Mouse (Mus musculus) embryonic facial prominence, embryonic 12.5 days (tissue): Measurements from ENCODE around the gene Bzw1. TPM values are rescaled to one million over a fixed set of nuclear protein-coding genes. Genes with fewer than 3 reads are reported as not detected.

Source experiments
- ATAC-seq: fragments of 200-750 bp; cut with Nextera tagmentation; 2 replicates; pipeline ENCODE4 v1.8.0; 2017; ENCODE audit not compliant: insufficient number of reproducible peaks, insufficient read depth, low FRiP score, low TSS enrichment
- H3K27ac ChIP-seq: fragments of 300-500 bp; sonication (generic); 2 replicates; pipeline ENCODE4 v1.5.1; 2016; ENCODE audit warnings: mild to moderate bottlenecking
- H3K27me3 ChIP-seq: fragments of 300-500 bp; sonication (generic); 2 replicates; pipeline ENCODE4 v1.6.1; 2016; ENCODE audit warnings: mild to moderate bottlenecking, moderate library complexity
- H3K36me3 ChIP-seq: fragments of 300-500 bp; sonication (generic); 2 replicates; pipeline ENCODE4 v1.6.1; 2016; ENCODE audit warnings: mild to moderate bottlenecking
- H3K4me1 ChIP-seq: fragments of 300-500 bp; sonication (generic); 2 replicates; pipeline ENCODE4 v1.6.1; 2016
- H3K4me2 ChIP-seq: fragments of 300-500 bp; sonication (generic); replicated peaks from 2 replicates; pipeline ENCODE4 v1.6.1; 2016; ENCODE audit warnings: mild to moderate bottlenecking, moderate library complexity
- H3K4me3 ChIP-seq: fragments of 300-500 bp; sonication (generic); 2 replicates; pipeline ENCODE4 v1.5.1; 2016; ENCODE audit warnings: mild to moderate bottlenecking
- H3K9ac ChIP-seq: fragments of 300-500 bp; sonication (generic); 2 replicates; pipeline ENCODE4 v1.6.1; 2016; ENCODE audit warnings: mild to moderate bottlenecking, moderate library complexity
- H3K9me3 ChIP-seq: fragments of 300-500 bp; sonication (generic); 2 replicates; pipeline ENCODE4 v1.6.1; 2016; ENCODE audit warnings: mild to moderate bottlenecking, moderate library complexity
- WGBS: fragments of 180-500 bp; shearing (Covaris S2); methylation state at CpG from one replicate; pipeline ENCODE4 v1.1.7; 2016; 5-methylcytosine and 5-hydroxymethylcytosine counted together
- polyA plus RNA-seq: library from polyadenylated mRNA; unstranded; fragments of >200 nt; fragmentation: Nextera tagmentation; extraction: Ambion mirVana; gene quantifications from 2 replicates; pipeline ENCODE4 v1.2.1, GENCODE M21; 2016

The Bzw1 gene
- 374 and 417 TPM in 2 replicates for polyA plus RNA-seq

DNA sequence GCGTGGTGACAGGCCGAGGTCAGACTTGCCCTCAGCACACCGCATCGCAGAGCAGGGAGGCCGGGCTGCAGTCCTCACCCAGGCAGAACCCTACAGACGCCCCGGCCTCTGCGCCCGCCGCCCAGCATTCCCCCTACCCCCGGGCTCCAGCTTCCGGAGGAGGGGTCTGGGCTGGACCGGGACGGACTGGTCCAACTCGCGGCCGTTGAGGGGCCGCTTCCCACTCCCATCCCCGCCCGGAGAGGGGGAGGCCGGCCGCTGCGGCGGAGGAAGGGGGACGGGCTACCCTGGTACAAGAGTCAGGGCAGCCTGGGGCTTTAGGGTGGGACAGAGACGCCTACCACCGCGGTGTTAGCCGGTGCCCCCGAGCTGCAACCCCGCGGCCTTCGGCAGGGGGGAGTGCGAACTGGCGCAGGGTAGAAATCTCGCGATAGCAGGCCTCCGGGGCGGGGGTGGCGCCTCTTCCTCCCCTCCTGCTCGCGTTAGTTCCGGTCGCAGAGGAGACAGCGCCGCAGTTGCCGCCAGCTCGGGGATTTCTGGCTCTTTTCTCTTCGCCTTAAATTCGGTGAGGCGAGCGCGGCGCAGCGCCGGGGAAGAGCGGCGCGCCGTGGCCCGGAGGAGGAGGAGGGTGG, at the start of gene Bzw1:
Bzw1 (plus strand) TSS at position 247 of the 632 bp plus-strand sequence.
- peaks cover 11% of the 10 kb centered on the region for H3K4me1 ChIP-seq
- H3K4me3 ChIP-seq: peak within 1 kb of the TSS; percentile 98
- H3K4me2 ChIP-seq: peak within 1 kb of the TSS; percentile 79
- peaks cover 26% of the 10 kb centered on the region for H3K36me3 ChIP-seq
- no peaks in the 10 kb centered on the region for H3K27me3 ChIP-seq
- no peaks in the 10 kb centered on the region for H3K9me3 ChIP-seq
- under 1% methylated on average over 54 of the region's 61 CpGs for WGBS
- H3K9ac ChIP-seq: peak within 1 kb of the TSS; percentile 99
- peak within 1 kb of the TSS; percentile 98 for H3K27ac ChIP-seq
- peak; percentile 96 for ATAC-seq

DNA sequence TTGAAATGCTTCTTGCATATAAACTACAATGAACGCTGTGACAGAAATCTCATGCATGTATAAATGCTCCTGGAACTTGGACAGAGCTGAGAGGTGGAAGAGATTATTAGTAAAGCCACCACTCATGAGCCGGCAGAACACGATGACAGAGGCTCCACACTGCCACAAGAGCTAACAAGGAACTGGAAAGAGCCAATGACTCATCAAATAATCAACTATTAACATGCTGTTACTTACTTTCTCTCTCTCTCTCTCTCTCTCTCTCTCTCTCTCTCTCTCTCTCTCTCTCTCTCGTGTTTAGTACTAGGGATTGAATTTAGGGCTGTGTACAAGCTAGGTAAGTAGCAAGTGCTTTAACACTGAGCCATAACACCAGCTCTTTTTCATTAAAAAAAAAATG, 48.8 kb upstream of the Bzw1 start:
- no peaks in the 10 kb centered on the region for H3K9me3 ChIP-seq
- H3K36me3 ChIP-seq: no peaks in the 10 kb centered on the region
- H3K4me2 ChIP-seq: no peak overlapping the region
- no peak overlapping the region for H3K4me3 ChIP-seq
- H3K4me1 ChIP-seq: no peaks in the 10 kb centered on the region
- H3K27me3 ChIP-seq: no peaks in the 10 kb centered on the region
- no peak overlapping the region for H3K27ac ChIP-seq
- 78% methylated on average over 4 of the region's 4 CpGs for WGBS
- H3K9ac ChIP-seq: no peak overlapping the region
- no peak for ATAC-seq

DNA sequence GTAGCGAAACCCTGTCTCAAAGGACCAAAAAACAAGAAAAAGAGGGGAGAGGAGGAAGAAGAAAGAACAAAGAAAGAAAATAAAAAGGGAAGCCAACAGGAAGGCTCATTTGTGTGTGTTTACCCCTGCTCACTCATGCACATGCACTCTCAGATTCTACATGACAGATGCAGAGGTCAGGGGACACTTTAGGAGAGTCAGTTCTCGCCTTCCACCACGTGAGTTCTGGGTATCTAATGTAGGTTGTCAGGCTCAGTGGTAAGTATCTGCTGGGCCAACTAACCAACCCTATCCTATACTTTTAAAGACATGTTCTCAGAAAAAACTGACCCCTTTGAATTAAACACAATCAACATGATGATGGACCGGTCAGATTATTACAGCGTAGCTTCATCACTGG, 48.1 kb upstream of the Bzw1 start:
- WGBS: 79% methylated on average over 5 of the region's 5 CpGs
- no peak overlapping the region for H3K4me2 ChIP-seq
- H3K27me3 ChIP-seq: no peaks in the 10 kb centered on the region
- H3K9me3 ChIP-seq: no peaks in the 10 kb centered on the region
- H3K4me3 ChIP-seq: no peak overlapping the region
- no peaks in the 10 kb centered on the region for H3K4me1 ChIP-seq
- H3K27ac ChIP-seq: no peak overlapping the region
- no peak for ATAC-seq
- H3K36me3 ChIP-seq: no peaks in the 10 kb centered on the region
- H3K9ac ChIP-seq: no peak overlapping the region

DNA sequence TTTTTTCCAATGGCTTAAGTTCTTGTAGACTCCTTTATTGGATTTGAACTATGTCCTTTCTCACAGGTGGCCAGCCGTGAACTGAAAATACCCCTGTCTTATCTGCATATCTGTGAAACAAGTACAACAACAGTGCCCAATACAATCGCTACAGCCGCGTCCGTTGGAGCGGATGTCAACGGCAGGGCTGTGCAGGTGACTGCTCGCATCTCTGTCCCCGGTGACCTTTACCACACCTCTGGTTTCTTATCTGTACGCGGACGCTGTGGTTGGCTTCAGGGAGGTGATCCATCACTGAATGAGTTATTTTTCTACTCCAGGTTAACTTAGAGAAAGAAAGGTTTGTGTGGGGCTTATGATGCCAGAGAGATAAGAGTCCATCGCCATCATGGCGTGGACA, 46.5 kb upstream of the Bzw1 start:
- Histone ChIP-seq H3K4me1 (no peaks in the 10 kb centered on the region), H3K36me3 (no peaks in the 10 kb centered on the region), H3K27me3 (no peaks in the 10 kb centered on the region), H3K4me2 (no peak overlapping the region), H3K4me3 (no peak overlapping the region), H3K27ac (no peak overlapping the region), H3K9me3 (no peaks in the 10 kb centered on the region), H3K9ac (no peak overlapping the region)
- 92% methylated on average over 14 of the region's 14 CpGs for WGBS
- ATAC-seq: no peak

DNA sequence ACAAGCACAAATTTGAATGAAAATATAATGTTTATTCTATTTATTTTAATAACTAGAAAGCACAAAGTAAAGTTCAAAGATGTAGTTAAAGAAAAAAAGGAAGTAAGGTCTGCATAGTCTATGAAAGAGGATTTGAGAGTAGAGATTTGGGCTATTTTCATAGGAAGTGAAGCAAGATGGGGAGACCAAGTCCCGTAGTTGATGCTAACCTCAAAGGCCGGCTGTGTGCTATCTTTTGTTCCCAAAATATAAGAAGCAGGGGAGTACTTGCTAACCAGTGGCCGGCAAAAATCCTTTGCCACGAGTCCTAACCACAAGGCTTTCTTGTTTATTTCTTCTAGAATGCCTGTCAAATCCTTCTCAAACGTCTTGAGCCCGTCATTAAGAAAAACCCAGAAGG, 44.0 kb upstream of the Bzw1 start:
- H3K4me2 ChIP-seq: no peak overlapping the region
- no peak overlapping the region for H3K9ac ChIP-seq
- WGBS: 84% methylated on average over 6 of the region's 6 CpGs
- H3K27ac ChIP-seq: no peak overlapping the region
- no peaks in the 10 kb centered on the region; the same call in 1 of the 2 replicates for H3K4me1 ChIP-seq
- H3K4me3 ChIP-seq: no peak overlapping the region
- no peaks in the 10 kb centered on the region for H3K9me3 ChIP-seq
- H3K27me3 ChIP-seq: no peaks in the 10 kb centered on the region
- H3K36me3 ChIP-seq: no peaks in the 10 kb centered on the region
- ATAC-seq: no peak

DNA sequence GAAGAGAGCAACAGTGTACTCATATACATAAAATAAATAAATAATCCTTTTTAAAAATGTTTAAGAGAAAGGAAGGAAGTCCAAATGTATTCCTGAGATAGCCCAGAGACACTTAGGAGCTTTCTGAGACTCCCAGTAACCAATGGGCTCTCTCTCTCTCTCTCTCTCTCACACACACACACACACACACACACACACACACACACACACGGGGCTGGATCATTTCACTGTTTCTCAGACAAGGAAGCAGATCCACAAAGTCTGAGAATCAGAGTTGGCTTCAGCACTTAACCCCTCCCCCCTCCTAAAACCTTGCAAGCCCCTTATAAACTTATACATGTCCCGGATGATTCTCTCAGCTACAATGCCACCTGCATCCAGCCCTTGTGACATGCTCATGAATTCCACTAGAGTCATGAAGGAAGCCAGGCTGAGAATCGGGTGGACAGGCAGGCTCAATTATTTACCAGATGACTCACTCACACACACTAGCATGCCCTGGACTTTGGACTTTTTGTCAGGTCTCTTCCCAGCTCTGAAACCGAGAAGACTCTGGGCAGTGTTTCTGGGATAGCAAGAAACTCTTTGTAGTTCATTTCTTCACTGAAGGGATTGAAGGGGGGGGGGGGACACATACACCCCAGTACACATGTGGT, 39.3 kb upstream of the Bzw1 start:
- H3K9me3 ChIP-seq: no peaks in the 10 kb centered on the region
- no peaks in the 10 kb centered on the region; the same call in 1 of the 2 replicates for H3K4me1 ChIP-seq
- ATAC-seq: no peak
- no peak overlapping the region for H3K4me2 ChIP-seq
- H3K9ac ChIP-seq: no peak overlapping the region
- no peak overlapping the region for H3K27ac ChIP-seq
- 51% methylated on average over 4 of the region's 4 CpGs for WGBS
- H3K36me3 ChIP-seq: no peaks in the 10 kb centered on the region
- H3K4me3 ChIP-seq: no peak overlapping the region
- no peaks in the 10 kb centered on the region for H3K27me3 ChIP-seq

DNA sequence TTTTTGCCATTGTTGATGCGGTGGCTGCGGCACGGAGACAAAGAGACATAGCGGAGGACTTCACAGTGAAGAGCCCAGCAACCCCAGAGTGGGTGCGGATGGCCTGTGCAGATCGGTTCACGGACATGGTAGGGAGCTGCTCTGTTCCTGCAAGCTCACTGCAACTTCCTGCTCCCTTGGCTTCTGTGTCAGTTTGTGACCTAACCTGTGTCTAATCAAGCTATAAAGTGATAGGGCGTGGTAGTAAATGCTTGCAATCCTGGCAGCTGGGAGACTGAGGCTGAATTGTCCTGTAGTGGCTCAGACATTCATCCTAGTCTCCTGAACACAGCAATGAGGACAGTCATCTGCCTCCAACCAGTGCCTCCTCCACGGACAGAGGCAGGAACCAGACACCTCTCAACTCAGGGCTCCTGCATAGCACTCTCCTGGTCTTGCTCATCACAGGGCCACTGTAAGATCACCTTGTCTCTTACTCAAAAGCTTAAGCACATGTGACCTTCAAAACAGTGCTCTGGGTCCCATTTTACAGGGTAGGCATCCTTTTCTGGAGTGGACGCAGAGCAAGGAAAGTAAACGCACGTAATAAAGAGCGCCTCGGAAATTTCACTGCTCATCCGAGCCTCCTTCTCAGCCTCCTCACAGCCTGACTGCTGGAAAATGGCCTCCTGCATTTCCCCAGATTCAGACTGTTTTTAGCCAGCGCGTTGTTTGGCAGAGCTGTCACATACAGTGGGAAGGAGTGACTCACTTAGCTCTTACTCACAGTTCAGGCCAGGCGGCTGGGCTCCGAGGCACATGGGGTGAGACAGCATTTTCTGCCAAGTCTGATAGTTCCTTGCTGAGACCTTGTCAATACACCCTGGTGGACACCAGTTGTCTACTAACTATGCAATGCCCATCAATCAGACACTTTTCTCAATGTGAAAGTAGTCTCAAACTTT, 33.5 kb upstream of the Bzw1 start:
- Histone ChIP-seq H3K27ac (no peak overlapping the region), H3K36me3 (no peaks in the 10 kb centered on the region), H3K4me1 (no peaks in the 10 kb centered on the region), H3K9ac (no peak overlapping the region), H3K4me3 (no peak overlapping the region), H3K9me3 (no peaks in the 10 kb centered on the region), H3K4me2 (no peak overlapping the region), H3K27me3 (no peaks in the 10 kb centered on the region)
- 84% methylated on average over 19 of the region's 19 CpGs for WGBS
- ATAC-seq: no peak

DNA sequence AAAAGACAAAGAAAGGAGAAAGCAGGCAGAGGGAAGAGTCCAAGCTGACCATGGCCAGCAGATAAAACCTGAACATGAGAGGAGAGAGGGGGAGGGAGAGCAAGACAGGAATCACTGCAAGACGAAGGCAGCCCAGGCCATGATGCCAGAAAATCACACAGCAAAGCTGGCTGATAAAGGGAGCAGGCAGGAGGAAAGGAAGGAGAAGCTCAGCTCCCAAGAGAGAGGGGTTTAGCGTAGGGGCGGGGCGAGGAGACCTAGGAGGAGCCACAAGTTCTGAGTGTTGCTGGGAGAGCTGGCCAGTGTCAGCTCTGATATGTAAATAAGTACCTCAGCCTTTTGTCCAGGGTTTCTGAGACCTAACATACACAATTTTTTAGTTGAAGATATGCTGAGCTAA, 30.4 kb upstream of the Bzw1 start:
- Histone ChIP-seq H3K27me3 (no peaks in the 10 kb centered on the region), H3K9me3 (no peaks in the 10 kb centered on the region), H3K9ac (no peak overlapping the region), H3K27ac (no peak overlapping the region), H3K4me1 (no peaks in the 10 kb centered on the region), H3K36me3 (no peaks in the 10 kb centered on the region), H3K4me3 (no peak overlapping the region), H3K4me2 (no peak overlapping the region)
- ATAC-seq: no peak
- 60% methylated on average over 4 of the region's 4 CpGs for WGBS

DNA sequence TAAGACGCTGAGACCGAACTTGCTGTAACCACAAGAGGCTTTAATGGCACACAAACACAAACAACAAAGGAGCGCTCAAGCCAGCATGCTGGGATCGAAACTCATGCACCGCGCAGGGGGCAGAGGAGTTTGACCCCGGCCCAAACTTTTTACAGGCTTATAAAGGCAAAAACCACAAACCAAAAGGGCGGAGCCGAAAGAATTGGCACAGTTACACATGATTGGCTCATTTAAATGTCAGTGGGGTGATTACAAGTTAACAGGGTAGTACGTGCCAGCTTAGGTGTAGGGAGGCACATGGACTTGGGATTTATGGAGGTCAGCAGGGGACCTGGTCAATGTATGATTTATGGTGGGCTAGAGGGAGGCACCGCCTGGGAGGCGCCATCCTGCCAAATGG, 28.1 kb upstream of the Bzw1 start:
- H3K4me1 ChIP-seq: no peaks in the 10 kb centered on the region
- H3K9me3 ChIP-seq: no peaks in the 10 kb centered on the region
- H3K4me2 ChIP-seq: no peak overlapping the region
- no peak overlapping the region for H3K27ac ChIP-seq
- H3K9ac ChIP-seq: no peak overlapping the region
- WGBS: 93% methylated on average over 12 of the region's 12 CpGs
- H3K27me3 ChIP-seq: no peaks in the 10 kb centered on the region
- no peaks in the 10 kb centered on the region for H3K36me3 ChIP-seq
- H3K4me3 ChIP-seq: no peak overlapping the region
- no peak for ATAC-seq

DNA sequence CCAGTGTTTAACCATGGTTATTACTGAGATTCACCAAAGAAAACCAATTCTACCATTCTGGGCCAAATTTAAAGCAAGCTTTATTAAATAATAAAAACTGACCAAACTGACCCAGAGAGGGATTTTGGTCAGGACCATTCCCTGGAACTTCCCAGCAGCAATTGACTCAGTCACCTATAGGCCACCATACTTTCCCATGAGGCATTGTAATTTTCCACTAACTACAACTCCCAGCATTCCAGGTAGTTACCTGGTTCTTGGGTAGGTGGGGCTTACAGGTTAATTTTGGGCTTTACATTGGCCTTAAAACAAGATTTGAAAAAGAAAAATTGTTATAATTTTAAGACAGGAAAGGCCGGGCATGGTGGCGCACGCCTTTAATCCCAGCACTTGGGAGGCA, 26.9 kb upstream of the Bzw1 start:
- Histone ChIP-seq H3K9ac (no peak overlapping the region), H3K36me3 (no peaks in the 10 kb centered on the region), H3K4me3 (no peak overlapping the region), H3K27me3 (no peaks in the 10 kb centered on the region), H3K27ac (no peak overlapping the region), H3K4me2 (no peak overlapping the region), H3K9me3 (no peaks in the 10 kb centered on the region), H3K4me1 (no peaks in the 10 kb centered on the region)
- WGBS: 99% methylated on average over 3 of the region's 3 CpGs
- no peak for ATAC-seq

DNA sequence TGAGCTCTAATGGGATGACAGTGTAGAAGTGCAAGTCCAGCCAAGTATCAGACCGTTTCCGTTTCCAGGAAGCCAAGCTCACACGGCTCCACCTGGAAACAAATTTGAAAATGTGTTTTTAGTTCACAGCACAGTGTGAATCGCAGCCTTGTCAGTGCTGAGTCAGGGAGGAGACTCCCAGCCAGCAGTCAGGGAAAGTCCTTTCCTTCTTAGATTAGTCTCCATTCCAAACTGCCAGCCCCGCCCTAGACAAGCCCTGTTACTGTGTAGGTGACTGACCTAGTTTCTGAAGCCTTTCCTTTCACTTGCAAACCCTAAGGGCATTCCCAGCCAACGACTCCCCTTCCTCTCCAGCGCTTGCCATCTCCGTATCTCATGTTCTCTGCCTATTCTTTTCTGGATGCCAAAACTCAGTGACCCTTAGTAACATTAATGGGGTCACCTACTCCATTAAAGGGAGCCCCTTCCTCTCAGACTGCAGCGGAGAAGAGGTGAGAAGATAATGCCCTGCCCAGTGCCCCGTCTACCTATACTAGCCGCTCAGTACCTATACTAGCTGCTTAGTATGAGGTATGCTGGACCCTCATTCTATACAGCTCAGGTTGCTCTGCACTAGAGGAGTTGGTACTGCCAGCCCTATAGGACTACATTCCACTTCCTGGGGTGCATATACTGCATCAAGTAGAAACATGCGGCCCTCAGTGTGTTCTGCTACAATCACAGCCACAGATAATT, 25.8 kb upstream of the Bzw1 start:
- ATAC-seq: peak; percentile 35; the same call in 1 of the 2 replicates
- Histone ChIP-seq H3K36me3 (no peaks in the 10 kb centered on the region), H3K4me2 (no peak overlapping the region), H3K9me3 (no peaks in the 10 kb centered on the region), H3K9ac (no peak overlapping the region), H3K27me3 (no peaks in the 10 kb centered on the region), H3K4me3 (no peak overlapping the region), H3K4me1 (no peaks in the 10 kb centered on the region), H3K27ac (no peak overlapping the region)
- WGBS: 73% methylated on average over 12 of the region's 12 CpGs
